Mouse (Mus musculus): ENCODE results near the gene Nckap1. TPM values are rescaled to one million over a fixed set of nuclear protein-coding genes. Genes with fewer than 3 reads are reported as not detected.
A peak's percentile ranks its signal among the peaks of the same experiment; 100 is the strongest.

Gene Nckap1
- polyA plus RNA-seq, 1 experiment from 2014 or later = 29.2 TPM

DNA sequence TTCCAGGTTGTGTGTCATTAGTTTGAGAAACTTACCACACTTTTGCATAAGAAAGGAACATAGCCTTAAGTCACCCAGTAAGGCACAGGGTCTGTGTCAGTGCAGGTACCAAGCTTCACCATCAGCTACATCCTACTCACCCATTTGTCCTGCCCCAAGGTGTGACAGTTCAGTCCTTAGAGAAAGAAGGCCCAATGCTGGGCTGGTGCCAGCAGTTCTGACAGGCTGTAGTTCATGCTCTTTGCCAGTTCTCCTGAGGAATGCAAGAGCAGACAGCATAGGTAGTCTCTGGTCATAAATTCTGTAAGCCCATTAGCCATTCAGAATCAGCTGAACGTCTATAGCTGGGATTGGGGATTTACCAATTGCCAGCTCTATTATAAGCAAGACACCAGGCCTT, 105.3 kb downstream of the Nckap1 start:
- Histone ChIP-seq H3K4me3 (no peak overlapping the region), H3K4me2 (no peak overlapping the region), H3K9ac (no peak overlapping the region), H3K27ac (no peak overlapping the region), H3K9me3 (replicated peaks) (no peaks in the 10 kb centered on the region), H3K4me1 (no peaks in the 10 kb centered on the region), H3K36me3 (no peaks in the 10 kb centered on the region), H3K27me3 (replicated peaks) (no peaks in the 10 kb centered on the region)
- 47% methylated on average over 1 of the region's 1 CpGs for WGBS (ENCODE audit: insufficient replicate concordance)
- no peak for ATAC-seq

DNA sequence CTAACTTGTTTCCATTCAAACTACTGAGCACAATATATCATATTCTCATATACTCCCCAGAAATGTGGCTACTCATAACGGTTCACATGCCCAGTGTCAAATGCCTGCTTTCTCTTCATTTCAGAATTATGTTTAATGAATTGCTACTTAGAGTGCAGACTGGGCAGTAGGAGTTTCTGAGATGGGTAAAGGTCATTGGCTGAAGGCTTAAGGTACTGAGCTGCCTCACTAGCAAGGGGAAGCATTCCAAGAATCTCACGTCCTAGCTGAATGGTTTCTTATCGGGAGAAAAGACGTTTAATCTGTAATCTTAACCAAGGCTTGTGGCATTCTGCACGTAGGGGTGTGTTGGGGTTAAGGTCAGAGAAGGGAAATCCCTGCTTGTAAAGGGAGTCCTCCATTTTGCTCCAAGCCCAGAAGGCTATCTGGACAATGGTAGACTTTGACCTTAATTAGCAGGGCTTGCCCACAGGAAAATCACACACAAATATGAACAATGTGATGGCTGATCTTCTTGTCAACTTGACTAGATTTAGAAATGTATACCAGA, 106.9 kb downstream of the Nckap1 start:
- no peaks in the 10 kb centered on the region for H3K27me3 ChIP-seq (replicated peaks)
- no peak for ATAC-seq

DNA sequence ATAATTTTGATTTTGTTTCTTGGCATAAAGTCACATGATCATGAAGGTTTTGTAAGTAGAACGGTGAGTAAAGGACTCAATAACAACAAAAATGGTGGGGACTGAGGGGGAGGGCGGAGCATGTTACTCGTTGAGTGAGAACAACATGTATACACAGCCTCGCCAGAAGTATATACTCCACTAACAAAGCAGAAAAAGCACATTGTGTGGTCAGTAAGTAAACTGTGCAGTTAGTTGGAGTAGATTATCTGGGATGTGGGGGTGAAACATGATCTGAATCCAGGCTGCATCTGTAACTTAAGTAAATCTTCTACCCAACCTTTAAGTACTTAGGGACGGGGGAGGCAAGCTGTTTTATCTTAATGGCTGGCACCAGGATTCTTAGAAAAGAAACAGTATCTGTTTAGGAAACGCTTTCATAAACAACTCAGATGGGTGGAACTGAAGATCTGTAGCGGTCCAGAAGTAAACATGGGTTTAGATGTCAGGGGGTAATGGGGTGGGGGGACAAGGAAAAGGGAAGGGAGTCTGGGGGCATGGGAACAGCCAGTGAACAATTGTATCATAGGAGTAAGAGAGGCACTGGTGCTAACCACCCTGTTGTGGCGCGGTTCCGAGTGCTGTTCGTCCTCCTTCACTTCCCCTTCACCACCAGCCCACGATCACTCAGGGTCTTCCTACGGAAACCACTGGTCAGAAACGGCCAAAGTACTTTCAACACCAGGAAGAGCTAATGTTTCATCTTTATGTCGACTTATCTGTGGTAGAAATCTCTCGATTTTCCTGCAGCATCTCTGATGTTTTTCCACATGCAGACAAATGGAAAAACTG, 115.0 kb downstream of the Nckap1 start:
- H3K27ac ChIP-seq = no peak overlapping the region
- 40% methylated on average over 16 of the region's 16 CpGs for WGBS (ENCODE audit: insufficient replicate concordance)
- ATAC-seq = no peak
- no peaks in the 10 kb centered on the region for H3K4me1 ChIP-seq
- no peak overlapping the region for H3K9ac ChIP-seq
- no peaks in the 10 kb centered on the region for H3K36me3 ChIP-seq
- H3K4me2 ChIP-seq = no peak overlapping the region
- H3K27me3 ChIP-seq (replicated peaks) = no peaks in the 10 kb centered on the region
- H3K4me3 ChIP-seq = no peak overlapping the region
- no peaks in the 10 kb centered on the region for H3K9me3 ChIP-seq (replicated peaks)

More for the DNA sequence above, 106.9 kb downstream of the Nckap1 start:
- Histone ChIP-seq H3K4me2 (no peak overlapping the region), H3K9me3 (replicated peaks) (no peaks in the 10 kb centered on the region), H3K9ac (no peak overlapping the region), H3K27ac (no peak overlapping the region), H3K4me3 (no peak overlapping the region), H3K4me1 (no peaks in the 10 kb centered on the region), H3K36me3 (no peaks in the 10 kb centered on the region)
- WGBS (ENCODE audit: insufficient replicate concordance) = 40% methylated on average over 5 of the region's 5 CpGs

DNA sequence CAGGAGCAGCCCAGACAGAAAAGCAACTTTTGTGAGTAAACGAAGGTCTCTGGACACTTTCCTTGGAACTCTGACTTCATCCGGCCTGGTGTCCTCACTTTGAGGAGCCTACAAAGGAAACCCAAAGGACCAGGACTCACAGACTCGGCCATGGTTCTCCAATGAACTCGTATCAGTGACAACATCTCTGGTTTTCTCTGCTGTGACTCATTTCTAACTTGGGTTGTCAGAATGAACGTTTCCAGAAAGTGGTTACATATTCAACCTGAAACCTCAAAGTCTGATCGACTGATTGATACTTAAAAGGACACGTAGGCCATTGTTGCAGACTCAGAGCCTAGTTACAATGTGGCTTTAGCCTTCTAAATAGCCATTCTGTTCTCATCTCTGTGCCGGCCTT, 119.4 kb downstream of the Nckap1 start:
- 55% methylated on average over 8 of the region's 8 CpGs for WGBS (ENCODE audit: insufficient replicate concordance)
- Histone ChIP-seq H3K9me3 (replicated peaks) (no peaks in the 10 kb centered on the region), H3K36me3 (no peaks in the 10 kb centered on the region), H3K4me1 (no peaks in the 10 kb centered on the region), H3K4me3 (no peak overlapping the region), H3K4me2 (no peak overlapping the region), H3K9ac (no peak overlapping the region), H3K27ac (no peak overlapping the region), H3K27me3 (replicated peaks) (no peaks in the 10 kb centered on the region; the same call in 1 of the 2 replicates)
- no peak for ATAC-seq

MicroRNA genes within 50 kb of the gene (microRNA counts, 519-probe panel; counts per million panel counts)
- microRNA mmu-miR-684 = 582 counts per million, percentile 70 among the panel's probes with 10 or more counts

Small RNA genes within 50 kb of the gene (microRNA-seq; reads per million reads assigned to microRNA genes)
- gene Mir684-1 = not detected

Other genes starting within 250 kb of the Nckap1 start
- 1.5 and 1.6 TPM in 2 replicates for gene Frzb, start 133.8 kb downstream of the Nckap1 start, polyA plus RNA-seq (2016; fragmentation: Nextera tagmentation; extraction: Ambion mirVana)
- gene Dusp19, start 35.7 kb upstream of the Nckap1 start, polyA plus RNA-seq (2016; fragmentation: Nextera tagmentation; extraction: Ambion mirVana) = 8.7 and 9.5 TPM in 2 replicates
- gene Nup35, start 35.9 kb upstream of the Nckap1 start, polyA plus RNA-seq (2016; fragmentation: Nextera tagmentation; extraction: Ambion mirVana) = 48.8 and 50.9 TPM in 2 replicates

Measured in liver, embryonic 12.5 days (tissue).